Mouse (Mus musculus) gastrocnemius, postnatal 10 days (tissue): ENCODE results near the gene Fstl4. TPM values are rescaled to one million over a fixed set of nuclear protein-coding genes. Genes with fewer than 3 reads are reported as not detected.

Source experiments
- DNase-seq: peaks from one replicate; pipeline ENCODE4 v3.0.0; 2021; ENCODE audit warnings: mixed read lengths
- total RNA-seq, 2 experiments: library from RNA; stranded (reverse); gene quantifications; 2 replicates each; pipeline ENCODE4 v1.2.3; 2021

Fstl4 gene
- total RNA-seq, 2 experiments from 2014 or later = 0.05 to 0.20 TPM

DNA sequence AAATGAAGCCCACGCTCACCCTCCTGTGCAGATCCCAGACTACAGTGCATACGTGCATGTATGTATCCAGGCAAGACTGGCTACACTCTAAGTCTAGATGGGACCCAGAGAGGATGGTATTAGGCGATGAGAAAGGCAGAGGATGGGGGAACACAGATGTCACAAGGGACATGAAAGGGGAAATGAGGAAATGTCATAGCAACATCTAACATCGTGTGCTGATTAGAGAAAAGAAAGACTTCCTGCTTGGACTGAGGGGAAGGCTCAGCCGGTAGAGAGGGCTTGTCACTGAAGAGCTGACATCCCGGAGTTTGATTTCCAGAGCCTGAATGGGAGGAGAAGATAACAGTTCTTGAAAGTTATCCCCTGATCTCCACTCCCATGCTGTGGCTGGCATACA is 150.0 kb downstream of the Fstl4 start:
- DNase-seq = no peak

DNA sequence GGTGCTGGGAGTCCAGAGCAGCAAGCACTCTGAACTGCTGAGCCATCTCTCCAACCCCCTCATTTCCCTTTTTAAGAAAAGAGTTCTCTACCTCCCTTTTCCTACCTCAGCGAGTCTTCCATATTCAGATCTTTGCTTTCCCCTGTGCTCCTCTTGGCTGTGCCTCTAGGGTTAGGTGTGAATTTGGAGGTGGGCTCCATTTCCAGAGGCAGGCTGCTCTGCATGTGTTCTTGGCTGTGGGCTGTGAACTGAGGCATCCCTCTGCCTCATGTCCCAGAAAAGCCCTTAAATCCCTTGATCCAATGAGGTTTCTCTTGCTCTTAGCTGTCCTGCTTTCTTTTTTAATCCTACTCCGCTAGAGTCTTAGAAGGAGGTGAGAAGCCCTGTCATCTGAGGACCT is 151.2 kb downstream of the Fstl4 start:
- DNase-seq = no peak

DNA sequence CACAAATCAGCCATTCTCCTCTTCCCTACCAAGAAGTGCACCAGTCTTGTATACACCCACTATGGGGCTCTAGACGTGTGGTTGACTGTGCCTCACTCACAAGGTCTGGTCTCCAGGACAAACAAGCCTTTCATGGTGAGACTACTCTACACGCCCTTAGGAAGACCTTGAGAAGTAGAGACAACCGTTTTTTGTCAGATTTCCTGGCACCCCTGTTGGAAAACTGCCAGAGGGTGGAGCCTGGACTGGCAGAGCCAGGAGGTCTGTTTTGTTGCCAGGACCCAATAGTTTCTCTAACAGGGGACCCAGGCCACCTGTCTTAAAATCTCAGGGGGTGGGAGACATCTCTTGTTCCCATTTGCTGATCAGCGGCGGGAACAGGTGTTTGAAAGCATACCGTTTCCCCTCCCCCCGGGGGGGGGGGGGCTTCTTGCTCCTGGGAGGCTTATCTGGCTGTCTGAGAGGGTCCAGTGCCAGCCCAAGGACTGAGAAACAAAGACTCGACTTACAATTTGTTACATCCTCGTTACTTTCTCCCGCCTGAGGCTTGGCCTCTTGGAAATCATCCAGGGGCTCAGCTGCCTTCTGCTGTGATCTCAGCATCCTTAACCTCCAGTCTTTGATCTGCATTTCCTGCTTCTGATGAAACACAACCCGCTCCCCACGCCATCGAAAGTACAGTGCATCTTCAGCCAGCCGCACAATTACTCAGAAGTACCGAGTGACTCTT is 155.0 kb downstream of the Fstl4 start:
- DNase-seq = no peak

DNA sequence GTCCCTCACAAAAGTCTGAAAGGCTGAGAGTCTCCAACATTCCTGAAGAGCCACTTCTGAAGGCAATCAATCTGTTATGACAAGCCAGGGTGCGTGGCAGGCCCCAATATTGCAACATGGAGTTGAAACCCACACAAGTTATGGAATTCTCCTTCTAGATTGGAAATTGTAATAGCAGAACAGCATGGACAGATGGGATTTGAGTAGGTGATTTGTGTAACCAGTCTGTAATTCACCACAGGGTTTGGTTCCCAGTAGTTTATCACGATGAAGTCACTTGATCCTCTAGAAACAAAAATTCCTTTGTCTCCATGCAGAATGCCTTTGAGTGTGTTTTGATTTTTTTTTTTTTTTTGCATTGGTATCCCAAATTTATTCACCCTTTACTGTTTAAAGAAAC is 159.8 kb downstream of the Fstl4 start:
- no peak for DNase-seq

DNA sequence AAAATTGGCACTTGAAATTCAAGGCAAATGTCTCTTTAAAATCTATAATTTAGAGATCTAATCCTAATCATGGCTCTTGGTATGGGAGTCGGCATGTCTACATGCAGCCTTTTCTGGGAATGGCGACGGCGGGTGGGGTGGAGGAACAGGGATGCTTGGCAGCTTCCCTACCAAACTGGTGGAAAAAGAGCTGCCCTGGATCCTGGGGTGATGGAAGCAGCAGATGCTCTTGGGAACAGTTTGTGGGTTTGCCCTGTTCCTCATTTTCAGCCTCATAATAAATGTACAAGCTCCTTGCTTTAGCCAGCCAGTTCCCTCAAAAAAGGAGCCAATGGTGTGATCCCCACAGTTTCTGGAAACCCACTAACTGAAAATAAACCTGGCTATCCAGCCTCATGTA is 163.9 kb downstream of the Fstl4 start:
- DNase-seq = no peak

DNA sequence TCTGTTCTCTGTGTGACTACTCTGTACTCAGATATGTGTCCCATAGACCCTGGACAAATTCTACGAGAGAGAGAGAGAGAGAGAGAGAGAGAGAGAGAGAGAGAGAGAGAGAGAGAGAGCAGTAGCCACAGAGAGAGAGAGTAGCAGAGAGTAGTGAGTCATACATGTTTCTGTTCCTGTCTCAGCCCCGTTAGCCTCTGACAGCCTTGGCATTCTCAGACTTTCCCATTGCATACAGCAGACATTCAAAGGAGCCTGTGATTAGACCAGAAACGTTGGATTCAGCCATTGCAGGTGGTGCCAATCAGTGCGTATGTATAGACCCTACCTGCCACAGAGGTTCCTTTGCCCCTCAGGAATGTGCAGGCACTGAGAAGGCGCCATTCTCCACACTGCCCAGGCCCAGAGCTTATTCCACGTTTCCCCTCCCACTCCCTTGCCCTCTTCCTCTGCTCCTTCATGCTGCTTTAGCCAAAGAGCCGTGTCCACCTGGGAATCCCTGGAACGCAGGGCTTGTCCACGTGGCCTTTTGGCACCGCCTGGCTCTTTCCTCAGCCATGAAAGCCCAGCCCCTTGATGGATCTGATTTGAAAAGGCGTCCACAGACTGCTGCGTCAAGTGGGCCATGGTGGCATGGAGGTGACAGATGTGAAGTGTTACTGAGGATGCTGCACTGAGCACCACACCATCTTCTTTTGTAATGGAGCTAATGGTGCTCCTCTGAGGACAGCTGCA is 175.1 kb downstream of the Fstl4 start:
- no peak for DNase-seq

DNA sequence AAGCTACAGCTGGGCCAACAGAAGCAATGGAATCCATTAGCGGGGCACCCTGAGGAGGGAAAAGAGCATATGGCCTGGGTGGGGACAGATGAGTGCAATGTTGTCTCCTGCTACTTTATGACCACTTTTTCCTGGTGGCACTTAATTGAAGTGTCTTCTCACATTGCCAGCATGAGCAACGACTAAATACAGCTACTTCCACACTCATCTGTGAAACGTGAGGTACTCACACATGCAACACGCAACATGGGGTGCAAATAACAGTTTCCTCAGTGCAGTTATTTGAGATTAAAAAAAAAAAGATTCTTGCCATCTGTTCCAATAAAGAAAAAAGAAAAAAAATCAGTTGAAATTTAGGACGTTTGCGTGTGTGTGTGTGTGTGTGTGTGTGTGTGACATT is 178.5 kb downstream of the Fstl4 start:
- no peak for DNase-seq

DNA sequence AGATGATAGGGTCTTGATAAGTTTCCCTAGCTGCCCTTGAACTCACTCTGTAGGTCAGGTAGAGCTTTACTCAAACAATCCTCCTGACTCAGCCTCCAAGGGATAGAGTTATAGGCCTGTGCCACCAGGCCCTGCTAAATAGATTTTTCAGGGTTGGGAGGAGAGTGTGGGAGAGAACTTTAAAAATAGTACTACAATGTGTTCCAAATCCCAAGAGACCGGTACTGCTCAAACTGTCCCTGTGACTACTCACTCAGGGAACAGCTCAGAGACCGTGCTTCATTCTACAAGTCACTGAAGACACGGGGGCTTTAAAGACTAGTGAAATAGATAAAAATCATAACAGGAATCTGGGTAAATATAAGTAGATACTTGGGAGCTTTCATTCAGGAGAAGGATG is 190.6 kb downstream of the Fstl4 start:
- DNase-seq = no peak

DNA sequence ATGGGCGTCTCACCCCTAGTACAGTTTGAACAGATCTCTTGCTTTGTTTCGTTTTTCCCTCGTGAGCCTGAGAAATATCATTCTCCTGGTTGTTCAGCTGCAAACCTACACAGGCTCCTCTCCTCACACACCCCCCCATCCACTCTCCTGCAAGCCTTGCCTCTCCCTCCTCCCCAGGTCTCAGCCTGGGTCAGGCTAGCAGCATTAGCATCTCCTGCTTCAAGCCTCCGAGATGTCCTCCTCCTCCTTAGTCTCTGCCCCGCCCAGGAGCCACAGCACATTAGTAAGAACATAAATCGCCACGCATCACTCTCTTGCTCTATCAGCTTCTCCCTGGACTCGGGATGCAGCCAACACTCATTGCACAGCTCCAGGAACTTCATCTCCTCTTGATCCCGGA is 204.4 kb downstream of the Fstl4 start:
- no peak for DNase-seq

DNA sequence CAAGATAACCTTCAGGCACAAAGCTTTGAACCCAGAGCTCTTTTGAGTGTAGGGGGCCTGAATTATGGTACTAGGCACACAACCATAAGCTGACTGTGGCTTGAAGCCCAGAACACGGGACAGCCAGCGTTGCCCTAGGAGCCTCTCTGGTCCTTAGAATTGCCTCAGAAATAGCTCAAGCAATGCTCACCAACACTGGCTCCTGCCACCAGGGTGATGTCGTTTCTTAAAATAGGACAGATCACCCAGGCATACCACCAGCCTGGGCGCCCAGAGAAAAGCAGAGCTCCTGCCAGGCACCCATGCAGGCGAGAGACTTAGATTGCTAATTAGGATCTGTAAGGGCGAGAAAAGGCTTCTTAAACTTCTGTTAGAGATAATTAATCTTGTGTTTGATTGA is 206.0 kb downstream of the Fstl4 start:
- peak; percentile 15 for DNase-seq

DNA sequence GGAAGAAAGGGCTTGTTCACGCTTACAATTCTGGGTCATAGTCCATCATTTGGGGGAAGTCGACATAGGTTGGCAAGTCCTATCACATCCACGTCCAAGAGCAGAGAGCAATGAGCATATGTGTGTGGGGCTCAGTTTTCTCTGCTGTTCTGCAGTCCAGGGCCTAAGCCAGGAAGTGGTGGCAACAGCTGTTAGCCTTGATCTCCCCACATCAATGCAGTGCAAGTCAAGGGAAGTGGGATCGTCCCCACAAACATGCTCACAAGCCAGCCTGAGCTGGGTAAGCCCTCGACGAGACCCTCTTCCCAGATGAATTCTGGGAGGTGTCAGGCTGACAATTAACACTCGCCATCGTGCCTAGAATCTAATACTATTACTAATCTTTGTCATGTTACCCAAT is 222.6 kb downstream of the Fstl4 start:
- DNase-seq = no peak

DNA sequence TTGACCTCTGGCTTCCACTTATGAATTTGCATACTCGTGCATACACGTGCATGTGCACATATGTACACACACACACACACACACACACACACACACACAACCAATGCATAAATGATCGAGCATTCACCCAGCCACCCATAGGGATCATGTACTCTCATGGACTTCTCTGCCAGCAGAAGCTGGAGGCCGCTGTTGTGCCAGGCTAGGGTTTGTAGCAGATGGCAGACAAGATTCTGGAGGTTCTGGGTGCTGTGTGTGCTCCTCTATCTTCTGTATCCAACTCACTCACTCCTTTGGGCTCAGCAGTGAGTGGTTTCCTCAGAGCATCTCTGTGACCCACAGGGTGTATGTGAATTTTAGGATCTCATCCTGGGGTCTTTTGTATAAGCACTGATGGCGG is 230.3 kb downstream of the Fstl4 start:
- DNase-seq = no peak

DNA sequence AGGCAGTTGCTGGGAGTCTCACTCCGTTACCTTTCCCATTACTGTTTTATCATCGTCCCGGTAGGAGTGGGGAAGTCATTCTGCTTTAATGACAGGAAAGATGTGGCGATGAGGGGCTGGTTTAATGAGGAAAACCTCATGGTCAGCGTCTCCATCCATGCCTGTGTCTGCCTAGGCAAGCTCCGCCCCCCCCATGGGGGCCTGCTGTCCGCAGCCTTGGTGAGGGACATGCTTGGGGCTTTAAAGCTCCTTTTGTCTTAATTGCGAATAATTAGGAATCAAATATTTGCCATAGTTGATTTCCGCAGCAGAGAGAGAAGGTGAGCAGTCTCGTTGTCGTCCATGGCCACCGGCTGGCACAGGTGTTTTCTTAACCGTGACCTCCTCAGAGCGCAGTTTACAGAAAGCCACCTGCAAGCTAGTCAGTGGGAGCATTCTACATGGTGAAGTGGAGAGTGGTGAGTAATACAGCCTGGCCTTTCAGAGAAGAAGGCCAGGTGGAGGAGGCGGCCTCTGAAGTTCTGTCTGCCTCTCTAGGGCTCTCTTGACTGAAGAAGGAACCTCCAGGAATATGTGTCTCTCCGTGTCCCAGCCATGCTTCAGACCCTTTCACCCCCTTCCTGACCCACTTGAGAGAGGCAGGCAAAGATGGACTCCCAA is 232.1 kb downstream of the Fstl4 start:
- DNase-seq = no peak

DNA sequence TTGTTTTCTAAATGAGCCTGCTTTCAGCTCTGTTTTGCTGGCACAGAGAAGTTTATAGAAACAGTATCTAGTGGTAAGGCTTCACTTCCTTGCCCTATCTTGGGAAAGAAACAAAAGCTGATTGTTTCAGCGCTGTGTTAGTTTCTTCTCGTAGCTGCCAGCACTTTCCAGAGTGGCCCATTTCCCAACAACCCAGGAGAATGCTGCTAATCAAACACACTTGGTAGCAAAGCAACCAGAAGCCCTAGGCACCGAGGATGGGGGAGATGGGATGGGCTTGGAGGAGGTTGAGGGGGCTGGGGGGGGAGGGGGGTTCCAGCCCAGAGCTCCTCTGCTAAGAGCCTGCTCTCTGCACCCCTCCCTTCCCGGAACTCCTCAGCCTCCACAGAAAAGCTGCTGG is 233.0 kb downstream of the Fstl4 start:
- DNase-seq = no peak

DNA sequence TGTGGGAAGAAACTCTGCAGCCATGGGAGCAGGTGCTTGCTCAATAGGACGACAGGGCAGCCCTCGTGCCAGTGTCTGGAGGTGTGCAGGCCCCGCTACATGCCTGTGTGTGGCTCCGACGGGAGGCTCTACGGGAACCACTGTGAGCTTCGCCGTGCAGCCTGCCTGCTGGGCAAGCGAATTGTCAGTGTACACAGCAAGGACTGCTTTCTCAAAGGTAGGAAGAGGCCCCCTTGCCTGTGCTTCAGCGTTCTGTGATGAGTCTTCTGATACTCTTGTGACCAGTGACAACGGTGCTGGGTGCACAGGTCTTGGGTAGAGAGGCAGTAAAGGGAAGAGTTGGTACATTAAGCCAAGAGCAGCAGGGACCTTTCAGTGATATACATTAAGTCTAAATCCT is 235.8 kb downstream of the Fstl4 start:
- no peak for DNase-seq

DNA sequence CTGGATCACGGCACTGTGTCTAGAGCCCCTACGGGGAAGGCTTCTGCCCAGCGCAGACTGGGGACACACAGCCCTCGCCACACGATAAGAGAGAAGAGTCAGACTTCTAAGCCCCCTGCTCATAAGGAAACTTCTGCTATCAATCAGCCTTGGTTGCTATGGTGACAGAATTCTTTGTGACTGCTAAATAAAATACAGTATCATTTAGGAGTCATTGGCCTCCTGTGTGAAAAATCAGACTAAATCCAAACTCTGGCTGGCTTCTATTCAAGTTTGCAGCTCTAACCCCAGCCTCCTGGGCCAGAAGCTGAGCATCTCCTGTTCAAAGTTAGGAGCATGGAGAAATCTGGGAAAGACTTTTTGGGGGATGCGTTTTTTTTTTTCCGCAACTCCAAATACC is 238.9 kb downstream of the Fstl4 start:
- no peak for DNase-seq

DNA sequence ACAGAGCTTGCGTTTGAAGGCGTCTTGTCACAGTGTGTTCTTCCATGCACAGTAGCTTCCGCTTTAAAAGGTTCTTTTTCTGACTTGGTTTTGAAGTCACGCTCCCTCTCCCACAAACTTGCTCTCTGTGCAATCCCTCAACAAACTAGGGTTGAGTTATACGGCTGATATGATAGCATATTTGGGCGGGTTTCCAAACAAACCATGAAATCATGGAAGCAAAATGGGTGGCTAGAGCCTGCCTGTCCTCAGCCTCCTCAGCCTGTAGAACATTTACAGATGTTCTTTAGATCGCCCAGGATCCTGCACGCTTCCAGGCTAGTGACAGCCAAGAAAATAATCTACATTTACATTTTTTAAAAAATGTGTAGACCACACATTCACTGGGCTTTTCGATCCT is 239.4 kb downstream of the Fstl4 start:
- DNase-seq = no peak

DNA sequence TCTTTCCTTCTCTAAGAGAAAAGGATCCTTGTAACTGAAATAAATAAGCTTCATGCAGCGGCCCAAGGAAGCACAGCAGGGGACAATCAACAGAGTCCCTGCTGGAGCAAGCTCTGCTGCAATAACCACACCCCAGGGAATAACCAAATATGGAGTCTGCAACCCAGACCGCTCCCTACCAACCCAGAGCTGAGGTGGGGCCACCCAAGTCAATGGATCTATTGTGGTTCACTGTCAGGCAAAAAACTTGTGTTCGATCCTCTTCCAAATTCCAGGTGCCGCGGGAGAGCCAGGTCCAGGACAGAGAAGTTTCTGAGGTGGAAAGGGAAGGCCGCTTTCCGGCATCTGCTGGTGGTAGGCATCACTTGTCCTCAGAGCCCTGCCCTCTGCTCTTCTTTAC is 245.2 kb downstream of the Fstl4 start:
- DNase-seq = no peak

DNA sequence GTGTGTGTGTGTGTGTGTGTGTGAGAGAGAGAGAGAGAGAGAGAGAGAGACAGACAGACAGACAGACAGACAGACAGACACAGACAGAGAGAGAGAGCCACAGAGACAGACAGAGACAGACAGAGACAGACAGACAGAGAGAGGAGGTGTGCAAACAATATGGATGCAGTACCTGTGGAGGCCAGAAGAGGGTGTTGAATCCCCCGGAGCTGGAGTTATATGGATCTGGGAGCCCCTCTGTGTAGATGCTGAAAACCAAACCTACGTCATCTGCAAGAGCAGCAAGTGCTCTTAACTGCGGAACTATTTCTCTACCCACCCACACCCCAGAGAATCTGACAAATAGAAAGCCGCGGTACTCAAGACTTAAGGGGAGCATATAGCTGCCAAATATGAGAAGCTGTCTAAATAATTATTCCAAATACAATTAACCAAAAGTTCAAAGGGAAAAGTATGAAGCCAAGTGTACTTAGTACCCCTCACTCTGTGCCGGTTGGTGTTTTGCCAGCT is 247.6 kb downstream of the Fstl4 start:
- DNase-seq = no peak

DNA sequence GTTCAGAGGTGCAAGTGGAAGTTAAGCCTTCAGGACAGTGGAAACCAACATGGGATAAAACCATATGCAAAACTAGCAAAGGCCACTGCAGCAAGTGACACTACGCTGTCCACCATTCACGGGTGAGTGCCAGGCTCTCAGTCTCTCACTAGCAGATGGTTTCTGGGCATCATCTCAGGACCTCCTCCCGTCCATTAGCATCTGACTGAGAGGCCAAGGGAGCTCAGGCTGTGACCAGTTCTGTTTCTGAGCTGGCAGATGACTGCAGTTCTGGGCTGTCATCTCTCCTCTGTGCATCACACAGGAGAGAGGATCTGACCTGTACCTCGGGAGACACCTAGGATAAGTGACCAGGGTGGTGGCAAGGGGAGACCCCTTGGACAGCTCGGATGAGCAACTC is 249.5 kb downstream of the Fstl4 start:
- DNase-seq = no peak

DNA sequence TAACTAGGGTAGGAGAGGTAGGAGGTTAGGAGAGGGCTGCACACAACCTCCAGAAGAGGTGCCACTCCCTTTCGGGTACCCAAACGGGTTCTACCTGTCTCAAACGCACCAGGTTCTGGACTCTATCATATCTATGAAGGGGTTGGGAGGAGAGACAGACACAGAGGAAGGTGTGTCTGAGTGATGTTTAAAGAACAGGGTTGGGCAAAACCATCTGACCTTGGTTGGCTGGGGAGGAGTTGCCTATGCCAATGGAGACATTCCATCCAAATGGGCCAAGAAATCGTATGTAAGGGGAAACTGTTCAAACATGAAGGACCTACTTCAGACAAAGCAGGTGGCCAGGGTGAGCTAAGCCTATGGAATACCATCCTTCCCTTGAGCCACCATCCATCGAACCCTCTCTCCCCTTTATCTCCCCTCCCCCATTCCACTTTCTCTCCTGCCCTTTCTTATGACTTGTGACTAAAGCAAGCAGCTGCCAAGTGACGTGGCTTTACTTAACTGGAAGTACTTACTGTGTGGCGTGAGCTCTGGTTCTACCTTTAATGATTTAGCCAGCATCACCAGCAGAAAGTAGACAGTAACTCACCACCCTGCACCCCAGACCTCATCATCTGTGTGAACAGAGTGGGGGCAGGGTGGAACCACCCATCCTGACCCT is 252.1 kb downstream of the Fstl4 start:
- no peak for DNase-seq

DNA sequence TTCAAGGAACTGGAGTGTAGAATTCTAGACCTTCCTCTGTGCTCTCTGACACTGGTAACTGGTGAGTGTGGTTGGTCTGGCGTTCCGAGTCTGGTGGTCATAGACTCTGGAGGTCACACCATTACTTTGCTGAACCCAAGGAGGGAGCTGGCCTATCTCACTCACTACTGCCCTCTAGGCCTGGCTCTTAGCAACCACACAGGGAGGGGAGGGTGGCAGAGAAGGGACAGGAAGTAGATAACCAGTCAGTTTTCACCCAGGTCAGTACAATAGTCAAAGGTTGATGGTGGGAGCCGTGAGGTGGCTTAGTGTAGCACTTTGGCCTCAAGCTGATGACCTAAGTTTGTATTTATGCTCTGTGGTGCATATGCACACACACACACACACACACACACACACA is 255.1 kb downstream of the Fstl4 start:
- DNase-seq = no peak

DNA sequence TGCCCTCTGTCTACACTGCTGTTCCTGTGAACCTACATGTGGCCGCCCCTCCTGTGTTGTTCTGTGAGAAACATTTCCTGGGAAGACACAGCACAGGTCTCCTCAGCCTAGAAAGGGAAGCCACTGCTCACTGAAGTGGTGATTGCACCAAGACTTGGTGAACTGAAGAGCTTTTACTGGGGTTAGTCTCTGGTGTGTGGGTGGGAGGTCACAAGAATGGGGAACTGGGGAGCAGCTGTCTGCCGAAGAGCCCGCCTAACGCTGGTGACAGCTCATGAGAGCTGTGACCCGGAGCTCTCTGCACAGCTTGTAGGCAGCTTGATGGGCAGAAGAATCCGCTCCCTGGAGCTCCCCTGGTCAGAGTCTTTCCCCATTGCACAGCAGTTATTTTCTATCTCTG is 260.0 kb downstream of the Fstl4 start:
- DNase-seq = no peak
